Mouse (Mus musculus) testis, adult 2 months (tissue): ENCODE results near the gene Spon1.

Source experiments
- CTCF ChIP-seq: fragments of 200-500 bp; IDR thresholded peaks from 2 replicates; pipeline ENCODE4 v1.5.1; 2012; ENCODE audit warnings: low read depth, mild to moderate bottlenecking, inconsistent platforms, low read length, moderate library complexity; ENCODE audit not compliant: control insufficient read depth, insufficient read depth, insufficient replicate concordance
- POLR2A ChIP-seq: fragments of 200-500 bp; IDR thresholded peaks from 2 replicates; pipeline ENCODE4 v1.6.1; 2012; ENCODE audit warnings: low read depth, mild to moderate bottlenecking, inconsistent platforms, low read length, moderate library complexity; ENCODE audit not compliant: control insufficient read depth

GRCm38 (mm10) chr7:113969182-113969581 lies 203.4 kb downstream of the Spon1 start:
- TF ChIP-seq CTCF: no peak
- TF ChIP-seq POLR2A: no peak
